Mouse (Mus musculus): Measurements from ENCODE around the gene Rmi2. TPM values are rescaled to one million over a fixed set of nuclear protein-coding genes. Genes with fewer than 3 reads are reported as not detected.

Gene Rmi2
- total and polyA plus RNA-seq, 3 experiments, result 5.7 to 9.5 (median 8.3) TPM

- no peak for TF ChIP-seq GATA1 (IDR thresholded peaks at IDR 0.05; ENCODE audit: borderline replicate concordance, low read length)
- TF ChIP-seq POLR2AphosphoS5 (IDR thresholded peaks at IDR 0.05; ENCODE audit: insufficient replicate concordance, low read depth, low read length), result no peak
- TF ChIP-seq CTCF (IDR thresholded peaks at IDR 0.05; ENCODE audit: low read depth, low read length), result no peak
- no peak for TF ChIP-seq TAL1 (conservative IDR thresholded peaks at IDR 0.05; ENCODE audit: low read depth, low read length)
- no peak for TF ChIP-seq GATA2 (IDR thresholded peaks at IDR 0.05; ENCODE audit: borderline replicate concordance, low read depth, low read length)
- Histone ChIP-seq H3K9me3 (replicated peaks) (no peaks in the 10 kb centered on the region), H3K27me3 (ENCODE audit: insufficient read depth, low read length) (peaks cover 70% of the 10 kb centered on the region), H3K4me3 (ENCODE audit: low read depth, low read length) (no peak overlapping the region), H3K36me3 (replicated peaks) (no peaks in the 10 kb centered on the region), H3K4me1 (ENCODE audit: insufficient read depth, low read depth, low read length) (peaks cover 25% of the 10 kb centered on the region)
- ATAC-seq (ENCODE audit: extremely low read depth, insufficient number of reproducible peaks, low FRiP score, poor library complexity, severe bottlenecking), result no peak
- no peak for DNase-seq (ENCODE audit: low spot score)
These were observed 24.5 kb upstream of the Rmi2 start for GRCm38 (mm10) chr16:10810376-10810775.

GRCm38 (mm10) chr16:10812865-10813371 is 21.9 kb upstream of the Rmi2 start, which contains the start of gene Gm11172:
Gene Gm11172, plus strand, starts transcription at chr16:10812915.
- no peak for TF ChIP-seq CTCF (IDR thresholded peaks at IDR 0.05; ENCODE audit: low read depth, low read length)
- Histone ChIP-seq H3K36me3 (replicated peaks) (no peaks in the 10 kb centered on the region), H3K9me3 (replicated peaks) (no peaks in the 10 kb centered on the region), H3K4me1 (ENCODE audit: insufficient read depth, low read depth, low read length) (peaks cover 31% of the 10 kb centered on the region), H3K27me3 (ENCODE audit: insufficient read depth, low read length) (peaks cover 61% of the 10 kb centered on the region), H3K4me3 (ENCODE audit: low read depth, low read length) (no peak within 1 kb of the TSS)
- ATAC-seq (ENCODE audit: extremely low read depth, insufficient number of reproducible peaks, low FRiP score, poor library complexity, severe bottlenecking) (no peak), DNase-seq (ENCODE audit: low spot score) (no peak)

- ATAC-seq (ENCODE audit: extremely low read depth, insufficient number of reproducible peaks, low FRiP score, poor library complexity, severe bottlenecking), result no peak
- DNase-seq (ENCODE audit: low spot score), result no peak
- H3K36me3 ChIP-seq (replicated peaks), result no peaks in the 10 kb centered on the region
- no peak overlapping the region for H3K4me3 ChIP-seq (ENCODE audit: low read depth, low read length)
- no peaks in the 10 kb centered on the region for H3K9me3 ChIP-seq (replicated peaks)
- peaks cover 31% of the 10 kb centered on the region for H3K4me1 ChIP-seq (ENCODE audit: insufficient read depth, low read depth, low read length)
- TF ChIP-seq CTCF (IDR thresholded peaks at IDR 0.05; ENCODE audit: low read depth, low read length) (no peak), TAL1 (conservative IDR thresholded peaks at IDR 0.05; ENCODE audit: low read depth, low read length) (no peak), POLR2AphosphoS5 (IDR thresholded peaks at IDR 0.05; ENCODE audit: insufficient replicate concordance, low read depth, low read length) (no peak), GATA2 (IDR thresholded peaks at IDR 0.05; ENCODE audit: borderline replicate concordance, low read depth, low read length) (no peak), GATA1 (IDR thresholded peaks at IDR 0.05; ENCODE audit: borderline replicate concordance, low read length) (no peak)
- H3K27me3 ChIP-seq (ENCODE audit: insufficient read depth, low read length), result peaks cover 61% of the 10 kb centered on the region
These were observed 21.1 kb upstream of the Rmi2 start for GRCm38 (mm10) chr16:10813726-10814125.

GRCm38 (mm10) chr16:10814864-10815263 is 20.0 kb upstream of the Rmi2 start:
- H3K9me3 ChIP-seq (replicated peaks), result no peaks in the 10 kb centered on the region
- ATAC-seq (ENCODE audit: extremely low read depth, insufficient number of reproducible peaks, low FRiP score, poor library complexity, severe bottlenecking) (peak; percentile 54), DNase-seq (ENCODE audit: low spot score) (peak; percentile 30)
- TF ChIP-seq GATA1 (IDR thresholded peaks at IDR 0.05; ENCODE audit: borderline replicate concordance, low read length), result no peak
- TF ChIP-seq TAL1 (conservative IDR thresholded peaks at IDR 0.05; ENCODE audit: low read depth, low read length), result no peak
- TF ChIP-seq CTCF (IDR thresholded peaks at IDR 0.05; ENCODE audit: low read depth, low read length), result no peak
- no peak for TF ChIP-seq GATA2 (IDR thresholded peaks at IDR 0.05; ENCODE audit: borderline replicate concordance, low read depth, low read length)
- no peak for TF ChIP-seq POLR2AphosphoS5 (IDR thresholded peaks at IDR 0.05; ENCODE audit: insufficient replicate concordance, low read depth, low read length)
- no peaks in the 10 kb centered on the region for H3K36me3 ChIP-seq (replicated peaks)
- H3K27me3 ChIP-seq (ENCODE audit: insufficient read depth, low read length), result peaks cover 59% of the 10 kb centered on the region
- peaks cover 31% of the 10 kb centered on the region for H3K4me1 ChIP-seq (ENCODE audit: insufficient read depth, low read depth, low read length)
- peak overlapping the region; percentile 33 for H3K4me3 ChIP-seq (ENCODE audit: low read depth, low read length)

- H3K9me3 ChIP-seq (replicated peaks), result no peaks in the 10 kb centered on the region
- no peaks in the 10 kb centered on the region for H3K36me3 ChIP-seq (replicated peaks)
- no peak overlapping the region for H3K4me3 ChIP-seq (ENCODE audit: low read depth, low read length)
- ATAC-seq (ENCODE audit: extremely low read depth, insufficient number of reproducible peaks, low FRiP score, poor library complexity, severe bottlenecking), result no peak
- DNase-seq (ENCODE audit: low spot score), result no peak
- H3K27me3 ChIP-seq (ENCODE audit: insufficient read depth, low read length), result peaks cover 61% of the 10 kb centered on the region
- H3K4me1 ChIP-seq (ENCODE audit: insufficient read depth, low read depth, low read length), result peaks cover 23% of the 10 kb centered on the region
- TF ChIP-seq CTCF (IDR thresholded peaks at IDR 0.05; ENCODE audit: low read depth, low read length) (no peak), POLR2AphosphoS5 (IDR thresholded peaks at IDR 0.05; ENCODE audit: insufficient replicate concordance, low read depth, low read length) (no peak), GATA1 (IDR thresholded peaks at IDR 0.05; ENCODE audit: borderline replicate concordance, low read length) (no peak), TAL1 (conservative IDR thresholded peaks at IDR 0.05; ENCODE audit: low read depth, low read length) (no peak), GATA2 (IDR thresholded peaks at IDR 0.05; ENCODE audit: borderline replicate concordance, low read depth, low read length) (no peak)
These were observed 16.2 kb upstream of the Rmi2 start for GRCm38 (mm10) chr16:10818579-10819135.

GRCm38 (mm10) chr16:10819966-10820365 is 14.9 kb upstream of the Rmi2 start:
- H3K9me3 ChIP-seq (replicated peaks), result no peaks in the 10 kb centered on the region
- no peak for TF ChIP-seq GATA1 (IDR thresholded peaks at IDR 0.05; ENCODE audit: borderline replicate concordance, low read length)
- no peak for TF ChIP-seq CTCF (IDR thresholded peaks at IDR 0.05; ENCODE audit: low read depth, low read length)
- no peak for TF ChIP-seq TAL1 (conservative IDR thresholded peaks at IDR 0.05; ENCODE audit: low read depth, low read length)
- TF ChIP-seq GATA2 (IDR thresholded peaks at IDR 0.05; ENCODE audit: borderline replicate concordance, low read depth, low read length), result no peak
- no peak for TF ChIP-seq POLR2AphosphoS5 (IDR thresholded peaks at IDR 0.05; ENCODE audit: insufficient replicate concordance, low read depth, low read length)
- DNase-seq (ENCODE audit: low spot score), result no peak
- peaks cover 9% of the 10 kb centered on the region for H3K4me1 ChIP-seq (ENCODE audit: insufficient read depth, low read depth, low read length)
- H3K4me3 ChIP-seq (ENCODE audit: low read depth, low read length), result no peak overlapping the region
- no peaks in the 10 kb centered on the region for H3K36me3 ChIP-seq (replicated peaks)
- ATAC-seq (ENCODE audit: extremely low read depth, insufficient number of reproducible peaks, low FRiP score, poor library complexity, severe bottlenecking), result no peak
- H3K27me3 ChIP-seq (ENCODE audit: insufficient read depth, low read length), result peaks cover 60% of the 10 kb centered on the region
